Mouse (Mus musculus): ENCODE data around the gene 0610009B22Rik. TPM values are rescaled to one million over a fixed set of nuclear protein-coding genes. Genes with fewer than 3 reads are reported as not detected.

The 0610009B22Rik gene
- polyA plus RNA-seq, 1 experiment from 2014 or later: 35.2 TPM

DNA sequence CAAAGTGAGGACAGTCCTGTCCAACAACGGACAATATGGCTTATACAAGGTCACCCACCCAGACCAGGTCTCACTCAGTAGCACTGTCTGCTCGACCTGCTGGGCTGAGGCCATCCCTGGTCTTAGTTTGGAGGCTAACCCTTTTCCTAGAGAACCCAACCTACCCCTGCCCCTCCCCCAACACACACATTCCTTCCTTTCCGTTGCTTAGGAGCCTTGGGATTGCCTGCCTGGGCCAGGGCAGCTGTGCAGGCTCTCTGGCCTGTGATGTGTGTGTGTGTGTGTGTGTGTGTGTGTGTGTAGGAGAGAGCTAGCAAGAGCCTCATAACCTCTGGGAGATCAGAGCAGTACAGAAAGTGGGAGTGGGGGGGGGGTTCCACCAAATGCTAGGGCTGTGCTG, 40.1 kb downstream of the 0610009B22Rik start:
- 35% methylated on average over 3 of the region's 3 CpGs for WGBS (ENCODE audit: insufficient replicate concordance)
- Histone ChIP-seq H3K9ac (no peak overlapping the region), H3K4me1 (replicated peaks) (peaks cover 34% of the 10 kb centered on the region), H3K9me3 (replicated peaks) (no peaks in the 10 kb centered on the region), H3K27me3 (peaks cover 78% of the 10 kb centered on the region), H3K4me2 (no peak overlapping the region), H3K27ac (replicated peaks) (no peak overlapping the region), H3K36me3 (replicated peaks) (no peaks in the 10 kb centered on the region), H3K4me3 (replicated peaks) (no peak overlapping the region)
- no peak for ATAC-seq (ENCODE audit: insufficient read depth)

DNA sequence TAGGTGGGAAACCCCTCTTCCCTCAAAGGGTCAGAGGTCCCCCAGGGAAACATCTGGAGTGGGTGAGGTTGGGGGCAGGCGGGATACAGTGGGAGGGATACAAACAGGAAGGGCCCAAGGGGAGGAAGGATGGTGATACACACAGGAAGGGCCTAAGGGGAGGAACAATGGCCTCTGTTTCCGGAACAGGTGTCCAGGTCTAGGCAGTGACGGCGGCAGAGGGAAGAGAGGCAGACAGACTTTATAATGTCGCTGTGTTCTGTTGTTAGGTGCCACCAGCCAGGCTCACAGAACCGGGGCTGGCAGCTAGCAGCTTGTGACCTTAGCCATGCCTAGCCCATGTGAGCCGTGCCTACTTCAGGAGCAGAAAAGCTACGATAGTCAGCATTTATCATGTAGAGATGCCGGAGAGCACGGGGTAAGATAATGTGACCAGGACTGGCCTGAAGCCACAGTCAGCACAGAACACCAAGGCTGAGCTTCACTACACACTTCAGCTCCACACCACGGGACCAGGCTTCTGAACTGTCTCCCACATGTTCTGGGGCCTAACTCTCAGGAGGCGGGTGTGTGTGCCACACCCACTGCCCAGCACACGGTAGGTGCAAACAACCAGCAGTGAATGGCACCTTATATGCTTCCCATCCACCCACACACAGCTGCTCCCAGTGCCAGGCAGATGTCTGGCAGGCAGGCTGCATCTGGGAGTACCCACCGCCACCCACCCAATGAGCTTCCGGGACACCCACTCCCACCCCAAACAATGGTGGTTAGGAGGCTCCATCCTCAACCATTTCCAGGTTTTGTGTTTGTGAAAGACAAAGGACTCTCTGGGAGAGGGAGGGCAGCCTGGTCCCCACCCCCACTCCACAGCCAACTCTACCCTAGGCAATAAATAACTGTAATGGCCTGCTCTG, 41.7 kb downstream of the 0610009B22Rik start:
- ATAC-seq (ENCODE audit: insufficient read depth): no peak
- Histone ChIP-seq H3K36me3 (replicated peaks) (no peaks in the 10 kb centered on the region), H3K27ac (replicated peaks) (no peak overlapping the region), H3K4me3 (replicated peaks) (no peak overlapping the region), H3K9ac (no peak overlapping the region), H3K4me1 (replicated peaks) (peaks cover 40% of the 10 kb centered on the region), H3K27me3 (peaks cover 75% of the 10 kb centered on the region), H3K9me3 (replicated peaks) (no peaks in the 10 kb centered on the region), H3K4me2 (no peak overlapping the region)
- WGBS (ENCODE audit: insufficient replicate concordance): 39% methylated on average over 15 of the region's 15 CpGs

DNA sequence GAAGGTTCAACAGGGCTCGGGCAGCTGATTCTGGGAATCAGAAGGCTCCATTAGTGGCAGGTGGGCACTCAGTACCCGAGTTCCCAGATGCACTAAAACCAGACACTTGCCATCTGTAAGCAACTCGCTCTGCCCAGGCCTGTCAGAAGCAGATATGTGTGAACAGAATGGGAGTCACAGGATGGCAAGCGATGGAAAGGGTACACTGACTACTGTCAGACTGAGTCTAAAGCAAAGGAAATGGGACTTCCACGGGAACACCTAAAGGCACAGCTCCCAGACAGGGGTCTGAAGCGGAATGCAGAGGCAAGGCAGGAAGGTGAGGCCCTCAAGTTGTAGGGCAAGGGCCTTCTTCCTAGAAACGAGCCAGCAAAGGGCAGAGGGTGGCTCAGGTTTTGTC, 42.4 kb downstream of the 0610009B22Rik start:
- peaks cover 40% of the 10 kb centered on the region for H3K4me1 ChIP-seq (replicated peaks)
- no peak overlapping the region for H3K4me2 ChIP-seq
- H3K4me3 ChIP-seq (replicated peaks): no peak overlapping the region
- H3K27me3 ChIP-seq: peaks cover 67% of the 10 kb centered on the region
- H3K27ac ChIP-seq (replicated peaks): no peak overlapping the region
- H3K9ac ChIP-seq: no peak overlapping the region
- no peaks in the 10 kb centered on the region for H3K36me3 ChIP-seq (replicated peaks)
- no peak for ATAC-seq (ENCODE audit: insufficient read depth)
- H3K9me3 ChIP-seq (replicated peaks): no peaks in the 10 kb centered on the region
- WGBS (ENCODE audit: insufficient replicate concordance): 54% methylated on average over 7 of the region's 7 CpGs

- Histone ChIP-seq H3K27ac (replicated peaks) (no peak overlapping the region), H3K4me2 (no peak overlapping the region), H3K4me3 (replicated peaks) (no peak overlapping the region), H3K9me3 (replicated peaks) (no peaks in the 10 kb centered on the region), H3K9ac (no peak overlapping the region), H3K27me3 (peaks cover 58% of the 10 kb centered on the region), H3K4me1 (replicated peaks) (peaks cover 31% of the 10 kb centered on the region), H3K36me3 (replicated peaks) (no peaks in the 10 kb centered on the region)
- no peak for ATAC-seq (ENCODE audit: insufficient read depth)
- 80% methylated on average over 13 of the region's 13 CpGs for WGBS (ENCODE audit: insufficient replicate concordance)
Observed at GRCm38 (mm10) chr11:51645293-51645692, 43.4 kb downstream of the 0610009B22Rik start.

- Histone ChIP-seq H3K27ac (replicated peaks) (0 out of 2 replicates have a peak overlapping the region, but pooled peaks have one; percentile 19), H3K4me2 (peak overlapping the region; percentile 10; the same call in 1 of the 2 replicates), H3K4me3 (replicated peaks) (no peak overlapping the region), H3K27me3 (peaks cover 47% of the 10 kb centered on the region), H3K9ac (no peak overlapping the region), H3K9me3 (replicated peaks) (no peaks in the 10 kb centered on the region), H3K4me1 (replicated peaks) (peaks cover 20% of the 10 kb centered on the region), H3K36me3 (replicated peaks) (no peaks in the 10 kb centered on the region)
- 25% methylated on average over 16 of the region's 16 CpGs for WGBS (ENCODE audit: insufficient replicate concordance)
- no peak for ATAC-seq (ENCODE audit: insufficient read depth)
Observed at GRCm38 (mm10) chr11:51644217-51644616, 44.5 kb downstream of the 0610009B22Rik start.

DNA sequence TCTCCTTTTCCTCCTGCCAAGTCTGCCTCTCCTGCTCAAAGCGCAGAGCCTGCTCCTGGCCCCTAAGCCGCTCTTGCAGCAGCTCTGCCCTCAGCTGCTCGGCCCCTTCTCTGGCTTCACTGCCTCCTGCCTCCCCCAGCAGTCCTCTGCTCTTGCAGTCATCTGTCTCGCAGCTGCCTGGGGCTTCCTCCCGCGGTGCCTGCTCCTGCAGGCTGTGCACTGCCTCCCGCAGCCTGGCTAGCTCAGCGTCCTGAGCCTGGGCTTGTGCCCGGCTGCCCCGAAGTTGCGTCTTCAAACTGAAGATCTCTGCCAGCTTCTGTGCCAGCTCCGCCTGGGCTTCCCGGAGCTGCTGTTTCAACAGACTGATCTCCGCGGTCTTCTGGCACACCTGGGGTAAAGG, 44.9 kb downstream of the 0610009B22Rik start:
- Histone ChIP-seq H3K4me2 (peak overlapping the region; percentile 10; the same call in 1 of the 2 replicates), H3K9ac (no peak overlapping the region), H3K27ac (replicated peaks) (0 out of 2 replicates have a peak overlapping the region, but pooled peaks have one; percentile 19), H3K4me3 (replicated peaks) (no peak overlapping the region), H3K27me3 (peaks cover 42% of the 10 kb centered on the region), H3K9me3 (replicated peaks) (no peaks in the 10 kb centered on the region), H3K36me3 (replicated peaks) (no peaks in the 10 kb centered on the region), H3K4me1 (replicated peaks) (peaks cover 18% of the 10 kb centered on the region)
- ATAC-seq (ENCODE audit: insufficient read depth): no peak
- 40% methylated on average over 15 of the region's 15 CpGs for WGBS (ENCODE audit: insufficient replicate concordance)

DNA sequence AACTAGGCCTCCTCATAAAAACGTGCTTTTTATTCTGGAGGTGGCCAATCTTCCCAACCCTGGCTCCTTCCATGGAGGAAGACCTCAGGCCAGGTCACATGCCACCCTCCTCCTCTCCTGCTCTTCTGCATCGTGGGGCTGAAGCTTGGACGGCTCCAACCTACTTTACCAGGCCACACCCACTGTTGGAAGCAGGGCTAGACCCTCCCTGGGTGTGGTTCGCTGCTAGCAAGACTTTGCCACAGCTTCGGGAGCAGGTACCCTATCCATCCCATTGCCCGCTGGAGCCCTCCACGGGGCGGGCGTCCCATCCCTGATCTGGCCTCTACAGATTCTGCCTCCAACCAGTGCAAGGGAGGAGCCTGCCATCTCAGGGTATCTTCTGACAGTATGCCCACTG, 45.5 kb downstream of the 0610009B22Rik start:
- H3K4me1 ChIP-seq (replicated peaks): peaks cover 16% of the 10 kb centered on the region
- ATAC-seq (ENCODE audit: insufficient read depth): no peak
- no peak overlapping the region for H3K9ac ChIP-seq
- H3K27ac ChIP-seq (replicated peaks): no peak overlapping the region
- H3K36me3 ChIP-seq (replicated peaks): no peaks in the 10 kb centered on the region
- H3K4me2 ChIP-seq: no peak overlapping the region
- WGBS (ENCODE audit: insufficient replicate concordance): 50% methylated on average over 9 of the region's 9 CpGs
- no peak overlapping the region for H3K4me3 ChIP-seq (replicated peaks)
- peaks cover 38% of the 10 kb centered on the region for H3K27me3 ChIP-seq
- no peaks in the 10 kb centered on the region for H3K9me3 ChIP-seq (replicated peaks)

DNA sequence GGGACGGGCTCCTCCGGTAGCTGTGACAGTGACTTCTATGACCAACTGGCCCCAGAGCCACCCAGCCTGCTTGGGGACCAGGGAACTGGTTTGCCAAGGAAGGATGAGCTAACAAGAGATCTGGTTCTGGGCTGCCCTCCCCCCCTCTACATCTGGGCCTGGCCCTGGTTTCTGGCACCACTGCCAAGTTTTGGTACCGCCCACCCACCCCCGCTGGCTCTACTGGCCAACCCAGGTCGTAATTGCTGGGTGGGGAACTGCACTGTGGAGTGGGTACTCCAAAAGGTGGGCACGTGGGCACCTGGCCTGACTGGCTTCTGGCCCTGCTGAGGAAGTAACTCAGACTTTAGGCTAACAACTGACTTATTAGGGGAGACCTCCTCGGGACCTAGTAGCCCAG, 47.9 kb downstream of the 0610009B22Rik start:
- Histone ChIP-seq H3K27ac (replicated peaks) (no peak overlapping the region), H3K4me1 (replicated peaks) (peaks cover 28% of the 10 kb centered on the region), H3K4me3 (replicated peaks) (no peak overlapping the region), H3K9me3 (replicated peaks) (no peaks in the 10 kb centered on the region), H3K36me3 (replicated peaks) (no peaks in the 10 kb centered on the region), H3K9ac (no peak overlapping the region), H3K4me2 (no peak overlapping the region), H3K27me3 (peaks cover 22% of the 10 kb centered on the region)
- 66% methylated on average over 7 of the region's 7 CpGs for WGBS (ENCODE audit: insufficient replicate concordance)
- no peak for ATAC-seq (ENCODE audit: insufficient read depth)

DNA sequence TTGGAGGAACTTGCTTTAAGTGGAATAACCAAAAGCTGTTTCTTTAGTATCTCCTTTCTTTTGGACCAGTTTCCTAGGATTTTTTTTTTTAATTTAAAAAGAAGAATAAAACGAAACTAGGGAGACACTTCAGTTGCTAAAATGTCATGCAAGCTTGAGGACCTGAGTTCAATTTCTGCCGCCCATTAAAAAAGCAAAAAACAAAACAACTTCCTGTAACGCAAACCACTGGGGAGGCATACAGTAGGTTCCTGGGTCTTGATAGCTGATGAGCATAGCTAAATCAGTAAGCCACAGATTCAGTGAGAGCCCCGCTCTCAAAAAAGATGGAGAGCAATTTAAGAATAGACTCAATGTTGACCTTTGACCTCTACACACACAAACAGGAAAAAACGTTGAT, 50.2 kb downstream of the 0610009B22Rik start:
- no peak for ATAC-seq (ENCODE audit: insufficient read depth)
- WGBS (ENCODE audit: insufficient replicate concordance): 48% methylated on average over 5 of the region's 5 CpGs
- no peaks in the 10 kb centered on the region for H3K36me3 ChIP-seq (replicated peaks)
- H3K4me2 ChIP-seq: peak overlapping the region; percentile 55
- peaks cover 43% of the 10 kb centered on the region for H3K4me1 ChIP-seq (replicated peaks)
- no peak overlapping the region for H3K4me3 ChIP-seq (replicated peaks)
- no peak overlapping the region for H3K9ac ChIP-seq
- peak overlapping the region; percentile 39; the same call in 1 of the 2 replicates for H3K27ac ChIP-seq (replicated peaks)
- H3K27me3 ChIP-seq: peaks cover 8% of the 10 kb centered on the region; the same call in 1 of the 2 replicates
- no peaks in the 10 kb centered on the region for H3K9me3 ChIP-seq (replicated peaks)

- Histone ChIP-seq H3K4me2 (peak overlapping the region; percentile 55), H3K9ac (no peak overlapping the region), H3K4me1 (replicated peaks) (peaks cover 40% of the 10 kb centered on the region), H3K4me3 (replicated peaks) (peak overlapping the region; percentile 26), H3K36me3 (replicated peaks) (no peaks in the 10 kb centered on the region), H3K9me3 (replicated peaks) (no peaks in the 10 kb centered on the region), H3K27me3 (peaks cover 6% of the 10 kb centered on the region; the same call in 1 of the 2 replicates), H3K27ac (replicated peaks) (peak overlapping the region; percentile 39)
- ATAC-seq (ENCODE audit: insufficient read depth): no peak
- 3% methylated on average over 17 of the region's 17 CpGs for WGBS (ENCODE audit: insufficient replicate concordance)
Observed at GRCm38 (mm10) chr11:51637971-51638414, 50.7 kb downstream of the 0610009B22Rik start.

GRCm38 (mm10) chr11:51636323-51636684, 52.4 kb downstream of the 0610009B22Rik start:
- Histone ChIP-seq H3K27me3 (peaks cover 6% of the 10 kb centered on the region; the same call in 1 of the 2 replicates), H3K9me3 (replicated peaks) (no peaks in the 10 kb centered on the region), H3K4me2 (peak overlapping the region; percentile 84), H3K9ac (peak overlapping the region; percentile 63), H3K36me3 (replicated peaks) (0 out of 2 replicates have a peak, but pooled peaks cover 5% of the 10 kb centered on the region), H3K4me3 (replicated peaks) (peak overlapping the region; percentile 74), H3K4me1 (replicated peaks) (peaks cover 53% of the 10 kb centered on the region), H3K27ac (replicated peaks) (peak overlapping the region; percentile 87)
- WGBS (ENCODE audit: insufficient replicate concordance): 3% methylated on average over 6 of the region's 6 CpGs
- peak; percentile 45 for ATAC-seq (ENCODE audit: insufficient read depth)
